Mouse (Mus musculus): ENCODE measurements around the gene Ubxn6. TPM values are rescaled to one million over a fixed set of nuclear protein-coding genes. Genes with fewer than 3 reads are reported as not detected.

The Ubxn6 gene
- polyA plus RNA-seq, 1 experiment from 2014 or later: 17.9 TPM

DNA sequence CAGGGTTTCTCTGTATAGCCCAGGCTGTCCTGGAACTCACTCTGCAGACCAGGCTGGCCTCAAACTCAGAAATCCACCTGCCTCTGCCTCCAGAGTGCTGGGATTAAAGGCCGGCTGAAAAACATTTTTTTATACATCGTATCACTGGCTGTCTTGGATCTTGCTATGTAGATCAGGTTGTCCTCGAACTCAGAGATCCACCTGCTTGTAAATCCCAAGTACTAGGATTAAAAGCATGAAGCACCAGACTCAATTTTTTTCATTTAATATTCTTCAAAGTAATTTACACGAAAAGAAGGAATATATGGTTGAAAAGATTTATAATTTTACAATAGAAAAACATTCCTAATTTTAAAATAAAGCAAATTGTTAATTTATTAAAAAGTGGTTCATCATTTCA, 35.5 kb downstream of the Ubxn6 start:
- H3K27ac ChIP-seq: peak overlapping the region; percentile 93
- H3K4me2 ChIP-seq: peak overlapping the region; percentile 84
- 62% methylated on average over 4 of the region's 4 CpGs for WGBS (ENCODE audit: insufficient replicate concordance)
- H3K27me3 ChIP-seq (replicated peaks): no peaks in the 10 kb centered on the region
- H3K4me1 ChIP-seq: peaks cover 54% of the 10 kb centered on the region
- H3K9ac ChIP-seq: peak overlapping the region; percentile 61
- H3K9me3 ChIP-seq (replicated peaks): no peaks in the 10 kb centered on the region
- ATAC-seq: no peak
- H3K4me3 ChIP-seq: peak overlapping the region; percentile 91
- H3K36me3 ChIP-seq: peaks cover 31% of the 10 kb centered on the region

DNA sequence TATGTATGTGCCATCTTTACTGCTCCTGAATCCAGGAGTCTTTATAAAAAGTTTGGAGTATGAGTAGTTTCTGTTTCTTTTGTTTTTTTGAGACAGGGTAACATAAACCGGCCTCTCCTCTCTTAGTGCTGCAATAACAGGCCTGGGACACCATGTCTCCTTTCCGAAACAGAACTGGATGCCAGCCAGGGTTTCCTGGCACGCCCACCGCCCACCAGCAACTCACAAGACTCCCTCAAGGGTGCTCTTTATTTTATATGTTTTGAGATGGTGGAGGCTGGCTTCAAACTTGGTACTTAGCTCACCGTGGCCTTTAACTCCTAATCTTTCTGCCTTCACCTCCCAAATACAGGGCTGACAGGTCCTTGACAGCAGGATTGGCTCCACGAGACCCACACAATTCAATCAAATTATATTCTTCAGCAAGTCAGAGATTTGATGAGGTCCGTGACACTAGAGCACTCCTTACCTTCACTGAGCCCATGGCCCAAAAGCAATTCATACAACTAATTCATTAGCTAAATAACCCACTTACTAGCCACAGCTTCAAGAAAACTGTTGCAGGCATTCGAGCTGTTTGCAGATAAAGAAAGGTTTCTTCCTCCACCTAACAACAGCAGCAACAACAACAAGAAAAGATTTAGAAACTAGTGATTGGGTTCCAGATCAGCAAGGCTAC, 36.1 kb downstream of the Ubxn6 start:
- no peak for ATAC-seq
- Histone ChIP-seq H3K9ac (no peak overlapping the region), H3K9me3 (replicated peaks) (no peaks in the 10 kb centered on the region), H3K4me1 (peaks cover 57% of the 10 kb centered on the region), H3K36me3 (peaks cover 31% of the 10 kb centered on the region), H3K4me3 (no peak overlapping the region), H3K4me2 (no peak overlapping the region), H3K27me3 (replicated peaks) (no peaks in the 10 kb centered on the region), H3K27ac (0 out of 2 replicates have a peak overlapping the region, but pooled peaks have one; percentile 47)
- 79% methylated on average over 8 of the region's 8 CpGs for WGBS (ENCODE audit: insufficient replicate concordance)

DNA sequence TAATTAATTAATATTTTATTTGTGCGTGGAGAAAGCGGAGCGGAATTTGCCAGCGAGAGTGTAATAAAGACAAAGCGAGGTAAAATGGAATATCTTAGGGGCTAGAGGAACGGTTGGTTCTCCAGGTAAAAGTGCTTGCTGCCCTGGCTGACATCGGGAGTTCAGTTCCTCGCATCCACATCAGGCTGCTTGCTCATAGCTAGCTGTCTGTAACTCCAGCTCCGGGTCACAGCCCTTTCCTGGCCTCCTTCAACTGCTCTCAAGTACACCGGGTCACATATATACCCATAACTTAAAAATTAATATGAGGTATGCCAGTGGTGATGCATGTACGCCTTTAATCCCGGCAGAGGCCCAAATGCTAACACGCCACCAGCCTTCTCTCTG, 37.9 kb downstream of the Ubxn6 start:
- Histone ChIP-seq H3K4me3 (peak overlapping the region; percentile 87), H3K27ac (peak overlapping the region; percentile 18; the same call in 1 of the 2 replicates), H3K27me3 (replicated peaks) (no peaks in the 10 kb centered on the region), H3K4me1 (peaks cover 59% of the 10 kb centered on the region), H3K9me3 (replicated peaks) (no peaks in the 10 kb centered on the region), H3K36me3 (peaks cover 32% of the 10 kb centered on the region), H3K4me2 (peak overlapping the region; percentile 71), H3K9ac (peak overlapping the region; percentile 45)
- ATAC-seq: no peak
- 33% methylated on average over 13 of the region's 13 CpGs for WGBS (ENCODE audit: insufficient replicate concordance)

GRCm38 (mm10) chr17:56036176-56036900, 38.5 kb downstream of the Ubxn6 start, which contains the start of gene Sh3gl1:
Sh3gl1 (minus strand) TSS chr17:56036635.
- Histone ChIP-seq H3K36me3 (peaks cover 33% of the 10 kb centered on the region), H3K4me2 (peak within 1 kb of the TSS; percentile 71), H3K9me3 (replicated peaks) (no peaks in the 10 kb centered on the region), H3K4me3 (peak within 1 kb of the TSS; percentile 87), H3K9ac (peak within 1 kb of the TSS; percentile 97), H3K27ac (peak within 1 kb of the TSS; percentile 92), H3K4me1 (peaks cover 59% of the 10 kb centered on the region), H3K27me3 (replicated peaks) (no peaks in the 10 kb centered on the region)
- under 1% methylated on average over 74 of the region's 74 CpGs for WGBS (ENCODE audit: insufficient replicate concordance)
- peak; percentile 87 for ATAC-seq

- H3K9me3 ChIP-seq (replicated peaks): no peaks in the 10 kb centered on the region
- peak overlapping the region; percentile 97 for H3K9ac ChIP-seq
- no peak for ATAC-seq
- H3K27me3 ChIP-seq (replicated peaks): no peaks in the 10 kb centered on the region
- peak overlapping the region; percentile 87 for H3K4me3 ChIP-seq
- 59% methylated on average over 4 of the region's 4 CpGs for WGBS (ENCODE audit: insufficient replicate concordance)
- H3K27ac ChIP-seq: peak overlapping the region; percentile 92
- H3K4me1 ChIP-seq: peaks cover 65% of the 10 kb centered on the region
- H3K4me2 ChIP-seq: peak overlapping the region; percentile 71
- H3K36me3 ChIP-seq: peaks cover 43% of the 10 kb centered on the region
Measured at GRCm38 (mm10) chr17:56035216-56035615, 39.6 kb downstream of the Ubxn6 start.

DNA sequence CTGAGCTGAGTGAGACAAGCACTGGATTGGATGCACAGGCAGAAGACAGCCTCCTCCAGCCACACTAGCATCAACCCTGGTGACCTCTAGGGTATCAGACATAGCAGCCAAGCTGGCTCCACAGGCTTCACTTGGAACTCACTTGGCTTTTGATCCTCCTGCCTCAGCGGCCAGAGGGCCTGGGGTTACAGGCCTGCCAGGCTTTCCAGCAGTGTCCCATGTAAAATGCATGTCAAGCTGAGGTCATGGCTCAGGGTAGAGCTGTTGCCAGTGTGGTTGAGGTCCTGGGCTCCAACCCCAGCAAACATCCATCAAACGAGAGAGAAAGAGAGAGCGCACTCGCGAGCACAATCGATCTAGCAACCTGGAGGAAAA, 40.1 kb downstream of the Ubxn6 start:
- ATAC-seq: no peak
- Histone ChIP-seq H3K4me3 (peak overlapping the region; percentile 87), H3K27me3 (replicated peaks) (no peaks in the 10 kb centered on the region), H3K4me2 (peak overlapping the region; percentile 71), H3K27ac (peak overlapping the region; percentile 92), H3K4me1 (peaks cover 70% of the 10 kb centered on the region), H3K9ac (peak overlapping the region; percentile 97), H3K36me3 (peaks cover 45% of the 10 kb centered on the region), H3K9me3 (replicated peaks) (no peaks in the 10 kb centered on the region)
- 88% methylated on average over 6 of the region's 6 CpGs for WGBS (ENCODE audit: insufficient replicate concordance)

GRCm38 (mm10) chr17:56034040-56034725, 40.6 kb downstream of the Ubxn6 start:
- Histone ChIP-seq H3K4me2 (peak overlapping the region; percentile 71), H3K27ac (peak overlapping the region; percentile 92), H3K27me3 (replicated peaks) (no peaks in the 10 kb centered on the region), H3K36me3 (peaks cover 50% of the 10 kb centered on the region), H3K4me1 (peaks cover 74% of the 10 kb centered on the region), H3K4me3 (peak overlapping the region; percentile 87), H3K9me3 (replicated peaks) (no peaks in the 10 kb centered on the region), H3K9ac (peak overlapping the region; percentile 97)
- no peak for ATAC-seq
- 70% methylated on average over 7 of the region's 7 CpGs for WGBS (ENCODE audit: insufficient replicate concordance)

GRCm38 (mm10) chr17:56032831-56033230, 42.0 kb downstream of the Ubxn6 start:
- H3K9me3 ChIP-seq (replicated peaks): no peaks in the 10 kb centered on the region
- peak overlapping the region; percentile 36; the same call in 1 of the 2 replicates for H3K9ac ChIP-seq
- no peak overlapping the region for H3K4me3 ChIP-seq
- H3K27me3 ChIP-seq (replicated peaks): no peaks in the 10 kb centered on the region
- H3K4me2 ChIP-seq: peak overlapping the region; percentile 18
- H3K27ac ChIP-seq: peak overlapping the region; percentile 42; the same call in 1 of the 2 replicates
- WGBS (ENCODE audit: insufficient replicate concordance): 64% methylated on average over 7 of the region's 7 CpGs
- H3K4me1 ChIP-seq: peaks cover 77% of the 10 kb centered on the region
- no peak for ATAC-seq
- peaks cover 64% of the 10 kb centered on the region for H3K36me3 ChIP-seq

GRCm38 (mm10) chr17:56032127-56032733, 42.6 kb downstream of the Ubxn6 start:
- peak overlapping the region; percentile 42; the same call in 1 of the 2 replicates for H3K27ac ChIP-seq
- WGBS (ENCODE audit: insufficient replicate concordance): 72% methylated on average over 6 of the region's 6 CpGs
- H3K4me1 ChIP-seq: peaks cover 79% of the 10 kb centered on the region
- no peaks in the 10 kb centered on the region for H3K27me3 ChIP-seq (replicated peaks)
- no peak for ATAC-seq
- no peak overlapping the region for H3K4me3 ChIP-seq
- peak overlapping the region; percentile 18; the same call in 1 of the 2 replicates for H3K4me2 ChIP-seq
- peaks cover 70% of the 10 kb centered on the region for H3K36me3 ChIP-seq
- peak overlapping the region; percentile 37 for H3K9ac ChIP-seq
- no peaks in the 10 kb centered on the region for H3K9me3 ChIP-seq (replicated peaks)

GRCm38 (mm10) chr17:56031431-56031830, 43.4 kb downstream of the Ubxn6 start:
- peak overlapping the region; percentile 65 for H3K27ac ChIP-seq
- H3K9me3 ChIP-seq (replicated peaks): no peaks in the 10 kb centered on the region
- peaks cover 76% of the 10 kb centered on the region for H3K36me3 ChIP-seq
- H3K27me3 ChIP-seq (replicated peaks): no peaks in the 10 kb centered on the region
- H3K9ac ChIP-seq: no peak overlapping the region
- H3K4me1 ChIP-seq: peaks cover 80% of the 10 kb centered on the region
- 73% methylated on average over 7 of the region's 7 CpGs for WGBS (ENCODE audit: insufficient replicate concordance)
- no peak for ATAC-seq
- H3K4me3 ChIP-seq: no peak overlapping the region
- H3K4me2 ChIP-seq: peak overlapping the region; percentile 12

DNA sequence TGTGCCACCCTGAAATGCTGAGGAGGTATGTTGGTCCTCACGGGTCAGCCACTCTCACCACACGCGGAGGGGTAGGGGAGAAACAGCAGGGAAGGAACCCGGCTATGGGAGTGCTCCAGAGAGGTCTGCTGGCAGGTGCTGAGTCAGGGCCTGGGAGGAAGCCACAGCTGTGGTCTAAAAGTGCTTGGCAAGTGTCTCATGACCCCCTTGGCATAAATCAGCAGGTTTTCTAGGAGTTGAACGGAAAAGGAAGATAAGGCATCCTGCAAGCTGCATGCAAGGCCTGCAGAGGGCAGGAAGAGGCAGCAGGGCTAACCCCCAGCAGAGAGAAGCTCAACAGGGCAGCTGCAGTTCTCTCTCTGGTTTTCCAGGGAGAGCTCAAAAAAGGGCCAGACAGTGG, 43.9 kb downstream of the Ubxn6 start:
- Histone ChIP-seq H3K4me3 (no peak overlapping the region), H3K4me2 (peak overlapping the region; percentile 12), H3K9ac (no peak overlapping the region), H3K9me3 (replicated peaks) (no peaks in the 10 kb centered on the region), H3K4me1 (peaks cover 86% of the 10 kb centered on the region), H3K27me3 (replicated peaks) (no peaks in the 10 kb centered on the region), H3K36me3 (peaks cover 81% of the 10 kb centered on the region), H3K27ac (peak overlapping the region; percentile 65)
- WGBS (ENCODE audit: insufficient replicate concordance): 18% methylated on average over 5 of the region's 5 CpGs
- ATAC-seq: peak; percentile 42
